12 mouse cellular contexts compared by ENCODE assay signal in genomic region chr11:85996686-85997085, GRCm38 (mm10).
"Had no signal": no experiment of that assay in that cellular context is flagged by ENCODE, and none has a peak within 500 bp of the region (broad histone marks: within the 10 kb centered on the region; RNA-seq: fewer than 3 reads in every experiment).

No protein-coding gene starts in this region.

- H3K4me1 ChIP-seq: liver, embryonic 13.5 days had no signal

- H3K4me3 ChIP-seq: layer of hippocampus, adult 2 months; limb, embryonic 12.5 days; liver, embryonic 13.5 days; lung, embryonic 15.5 days; midbrain, embryonic 13.5 days; myocyte; neural tube, embryonic 15.5 days had no signal

- H3K4me2 ChIP-seq: limb, embryonic 12.5 days; liver, embryonic 13.5 days; midbrain, embryonic 13.5 days had no signal

- H3K36me3 ChIP-seq: limb, embryonic 12.5 days; liver, embryonic 13.5 days; lung, embryonic 15.5 days; midbrain, embryonic 13.5 days; neural tube, embryonic 15.5 days had no signal

- H3K27ac ChIP-seq: layer of hippocampus, adult 2 months; limb, embryonic 12.5 days; liver, embryonic 13.5 days; lung, embryonic 15.5 days; midbrain, embryonic 13.5 days; neural tube, embryonic 15.5 days; stomach, postnatal 0 days had no signal

- H3K9me3 ChIP-seq: limb, embryonic 12.5 days; liver, embryonic 13.5 days; lung, embryonic 15.5 days; midbrain, embryonic 13.5 days; neural tube, embryonic 15.5 days had no signal

- H3K9ac ChIP-seq: limb, embryonic 12.5 days; liver, embryonic 13.5 days; liver, postnatal 0 days; lung, embryonic 15.5 days; midbrain, embryonic 13.5 days; neural tube, embryonic 15.5 days had no signal

- DNase-seq: kidney, adult 8-10 months; liver; liver, embryonic 13.5 days; liver, postnatal 0 days; thymus, postnatal 4 days had no signal

- ATAC-seq: liver, postnatal 0 days; midbrain, embryonic 13.5 days had no signal
